In genomic region chr9:57598851-57599563, GRCm38 (mm10) we compare ENCODE assay signal across 13 mouse cellular contexts. TPM values are rescaled to one million over a fixed set of nuclear protein-coding genes. Genes with fewer than 3 reads are reported as not detected.
DNase-seq lines count a peak whose midpoint lies in the region; ATAC-seq lines count a peak whose summit lies in the region.
"Had no signal": no experiment of that assay in that cellular context is flagged by ENCODE, and none has a peak within 500 bp of the region (broad histone marks: within the 10 kb centered on the region; RNA-seq: fewer than 3 reads in every experiment).

No protein-coding gene starts in this region.

- no peak overlapping the region for H3K9ac ChIP-seq in hindbrain, embryonic 16.5 days (ENCODE audit: low read depth, low read length)
- no peak overlapping the region for H3K9ac ChIP-seq in kidney, embryonic 15.5 days
- H3K9ac ChIP-seq in neural tube, embryonic 11.5 days (ENCODE audit: low read length) = no peak overlapping the region
- H3K9ac ChIP-seq: hindbrain, embryonic 15.5 days had no signal

- no peak overlapping the region for H3K4me2 ChIP-seq in hindbrain, embryonic 16.5 days (ENCODE audit: low read length)
- H3K4me2 ChIP-seq in kidney, embryonic 15.5 days = no peak overlapping the region
- no peak overlapping the region for H3K4me2 ChIP-seq in neural tube, embryonic 11.5 days (ENCODE audit: low read depth)
- H3K4me2 ChIP-seq: hindbrain, embryonic 15.5 days had no signal

- no peaks in the 10 kb centered on the region for H3K9me3 ChIP-seq in hindbrain, embryonic 10.5 days
- H3K9me3 ChIP-seq in hindbrain, embryonic 16.5 days (ENCODE audit: control insufficient read depth, low read length) = no peaks in the 10 kb centered on the region
- no peaks in the 10 kb centered on the region for H3K9me3 ChIP-seq in kidney, embryonic 15.5 days (replicated peaks)
- H3K9me3 ChIP-seq in neural tube, embryonic 11.5 days (ENCODE audit: control insufficient read depth, low read length) = no peaks in the 10 kb centered on the region
- H3K9me3 ChIP-seq: hindbrain, embryonic 15.5 days had no signal

- 0 out of 2 replicates have a peak, but pooled peaks cover 3% of the 10 kb centered on the region for H3K27me3 ChIP-seq in hindbrain, embryonic 10.5 days (ENCODE audit: insufficient read depth, poor library complexity, severe bottlenecking)
- no peaks in the 10 kb centered on the region for H3K27me3 ChIP-seq in hindbrain, embryonic 16.5 days (replicated peaks; ENCODE audit: control insufficient read depth, insufficient read depth, low read length)
- peaks cover 3% of the 10 kb centered on the region; the same call in 1 of the 2 replicates for H3K27me3 ChIP-seq in kidney, embryonic 15.5 days
- no peaks in the 10 kb centered on the region for H3K27me3 ChIP-seq in neural tube, embryonic 11.5 days (ENCODE audit: control insufficient read depth, insufficient read depth, low read length)
- H3K27me3 ChIP-seq: hindbrain, embryonic 15.5 days had no signal

- peaks cover 73% of the 10 kb centered on the region for H3K4me1 ChIP-seq in hindbrain, embryonic 10.5 days (replicated peaks)
- peaks cover 5% of the 10 kb centered on the region; the same call in 1 of the 2 replicates for H3K4me1 ChIP-seq in hindbrain, embryonic 16.5 days (ENCODE audit: control insufficient read depth, insufficient read depth, low read depth, low read length)
- H3K4me1 ChIP-seq in kidney, embryonic 15.5 days = peaks cover 42% of the 10 kb centered on the region
- H3K4me1 ChIP-seq in neural tube, embryonic 11.5 days (ENCODE audit: control insufficient read depth, insufficient read depth, low read length) = peaks cover 13% of the 10 kb centered on the region

- peak; percentile 58 for DNase-seq in hindbrain, embryonic 10.5 days (ENCODE audit: low spot score)
- DNase-seq in embryo, embryonic 9.5 days (ENCODE audit: extremely low spot score) = peak; percentile 39
- DNase-seq in neural tube, embryonic 11.5 days (ENCODE audit: low spot score) = no peak
- DNase-seq in ovary, postnatal 10 days (ENCODE audit: low spot score) = no peak
- DNase-seq in right cerebral cortex, postnatal 10 days (ENCODE audit: low spot score in 2 of 2) = no peak
- DNase-seq in natural killer cell, adult 2 months (ENCODE audit: low spot score in 2 of 2) = no peak
- DNase-seq: cerebellum, adult 9-10 months; heart, adult 11 months; liver had no signal

- no peak for ATAC-seq in hindbrain, embryonic 16.5 days
- 0 out of 2 replicates have a peak, but pooled peaks have one; percentile 53 for ATAC-seq in kidney, embryonic 15.5 days (replicated peaks; ENCODE audit: low FRiP score)
- ATAC-seq in neural tube, embryonic 11.5 days (ENCODE audit: insufficient read depth, low FRiP score, low TSS enrichment) = no peak

- H3K4me3 ChIP-seq in hindbrain, embryonic 10.5 days = no peak overlapping the region; the same call in 1 of the 2 replicates
- no peak overlapping the region for H3K4me3 ChIP-seq in hindbrain, embryonic 16.5 days (ENCODE audit: low read length)
- no peak overlapping the region for H3K4me3 ChIP-seq in kidney, embryonic 15.5 days (replicated peaks)
- no peak overlapping the region for H3K4me3 ChIP-seq in neural tube, embryonic 11.5 days (ENCODE audit: low read depth, low read length)
- H3K4me3 ChIP-seq: hindbrain, embryonic 15.5 days had no signal

- 34% methylated on average over 8 of the region's 8 CpGs for WGBS in hindbrain, embryonic 10.5 days
- 43% methylated on average over 8 of the region's 8 CpGs for WGBS in hindbrain, embryonic 16.5 days
- WGBS in kidney, embryonic 15.5 days = 47% methylated on average over 8 of the region's 8 CpGs
- WGBS in neural tube, embryonic 11.5 days = 54% methylated on average over 8 of the region's 8 CpGs

- peaks cover 11% of the 10 kb centered on the region for H3K36me3 ChIP-seq in hindbrain, embryonic 10.5 days
- peaks cover 6% of the 10 kb centered on the region; the same call in 1 of the 2 replicates for H3K36me3 ChIP-seq in hindbrain, embryonic 16.5 days (ENCODE audit: control insufficient read depth, insufficient read depth, low read length)
- H3K36me3 ChIP-seq in kidney, embryonic 15.5 days = peaks cover 18% of the 10 kb centered on the region
- H3K36me3 ChIP-seq in neural tube, embryonic 11.5 days (ENCODE audit: control insufficient read depth, insufficient read depth, low read length) = peaks cover 2% of the 10 kb centered on the region

- peak overlapping the region; percentile 59 for H3K27ac ChIP-seq in hindbrain, embryonic 10.5 days
- H3K27ac ChIP-seq in hindbrain, embryonic 16.5 days (ENCODE audit: low read depth, low read length) = no peak overlapping the region; the same call in 1 of the 2 replicates
- H3K27ac ChIP-seq in kidney, embryonic 15.5 days = no peak overlapping the region
- 0 out of 2 replicates have a peak overlapping the region, but pooled peaks have one; percentile 14 for H3K27ac ChIP-seq in neural tube, embryonic 11.5 days (ENCODE audit: low read depth, low read length)
- H3K27ac ChIP-seq: hindbrain, embryonic 15.5 days had no signal

RNA-seq across cellular contexts. Expression of gene Cplx3, which starts 7.1 kb away (rescaled TPM):
- 0.88 and 2.8 TPM in 2 replicates for polyA plus RNA-seq in hindbrain, embryonic 10.5 days (2016; fragmentation: Nextera tagmentation; extraction: Ambion mirVana)
- 0.18 and 0.49 TPM in 2 replicates for polyA plus RNA-seq in hindbrain, embryonic 16.5 days (2015; fragmentation: Nextera tagmentation; extraction: Ambion mirVana)
- polyA plus RNA-seq in kidney, embryonic 15.5 days (2015; fragmentation: Nextera tagmentation; extraction: Ambion mirVana) = not detected in 2 replicates
- 0.42 TPM in 1 of 2 replicates, not detected in the other for polyA plus RNA-seq in neural tube, embryonic 11.5 days (2014; fragmentation: Nextera tagmentation; extraction: Ambion mirVana)
- polyA plus RNA-seq: stomach, embryonic 14.5 days had no signal

RNA-seq across cellular contexts. Expression of gene Ulk3, which starts 9.8 kb away (rescaled TPM):
- polyA plus RNA-seq in hindbrain, embryonic 10.5 days (2016; fragmentation: Nextera tagmentation; extraction: Ambion mirVana) = 14.2 and 14.6 TPM in 2 replicates
- polyA plus RNA-seq in hindbrain, embryonic 16.5 days (2015; fragmentation: Nextera tagmentation; extraction: Ambion mirVana) = 32.0 and 33.9 TPM in 2 replicates
- 16.9 and 18.8 TPM in 2 replicates for polyA plus RNA-seq in kidney, embryonic 15.5 days (2015; fragmentation: Nextera tagmentation; extraction: Ambion mirVana)
- polyA plus RNA-seq in neural tube, embryonic 11.5 days (2014; fragmentation: Nextera tagmentation; extraction: Ambion mirVana) = 7.3 and 10.9 TPM in 2 replicates

RNA-seq across cellular contexts. Expression of gene Lman1l, which starts 21.6 kb away (rescaled TPM):
- polyA plus RNA-seq in hindbrain, embryonic 10.5 days (2016; fragmentation: Nextera tagmentation; extraction: Ambion mirVana) = not detected in 2 replicates
- polyA plus RNA-seq in hindbrain, embryonic 16.5 days (2015; fragmentation: Nextera tagmentation; extraction: Ambion mirVana) = not detected in 2 replicates
- not detected in 2 replicates for polyA plus RNA-seq in kidney, embryonic 15.5 days (2015; fragmentation: Nextera tagmentation; extraction: Ambion mirVana)
- not detected in 2 replicates for polyA plus RNA-seq in neural tube, embryonic 11.5 days (2014; fragmentation: Nextera tagmentation; extraction: Ambion mirVana)
- polyA plus RNA-seq: hindbrain, embryonic 15.5 days; stomach, embryonic 14.5 days had no signal

RNA-seq across cellular contexts. Expression of gene Scamp2, which starts 38.3 kb away (rescaled TPM):
- 50.7 and 59.7 TPM in 2 replicates for polyA plus RNA-seq in hindbrain, embryonic 10.5 days (2016; fragmentation: Nextera tagmentation; extraction: Ambion mirVana)
- polyA plus RNA-seq in hindbrain, embryonic 16.5 days (2015; fragmentation: Nextera tagmentation; extraction: Ambion mirVana) = 49.4 and 50.1 TPM in 2 replicates
- polyA plus RNA-seq in kidney, embryonic 15.5 days (2015; fragmentation: Nextera tagmentation; extraction: Ambion mirVana) = 74.5 and 85.5 TPM in 2 replicates
- 56.7 and 59.6 TPM in 2 replicates for polyA plus RNA-seq in neural tube, embryonic 11.5 days (2014; fragmentation: Nextera tagmentation; extraction: Ambion mirVana)

RNA-seq across cellular contexts. Expression of gene Mpi, which starts 46.4 kb away (rescaled TPM):
- polyA plus RNA-seq in hindbrain, embryonic 10.5 days (2016; fragmentation: Nextera tagmentation; extraction: Ambion mirVana) = 61.7 and 74.1 TPM in 2 replicates
- 75.3 and 80.5 TPM in 2 replicates for polyA plus RNA-seq in hindbrain, embryonic 16.5 days (2015; fragmentation: Nextera tagmentation; extraction: Ambion mirVana)
- 51.9 and 53.3 TPM in 2 replicates for polyA plus RNA-seq in kidney, embryonic 15.5 days (2015; fragmentation: Nextera tagmentation; extraction: Ambion mirVana)
- 52.8 and 53.0 TPM in 2 replicates for polyA plus RNA-seq in neural tube, embryonic 11.5 days (2014; fragmentation: Nextera tagmentation; extraction: Ambion mirVana)

Comparison
In these comparisons a context has a peak if more than half of its experiments do, and no peak if none do; other contexts are left out.
1. H3K27ac ChIP-seq: peak in hindbrain, embryonic 10.5 days (single experiment) and neural tube, embryonic 11.5 days (single experiment); none in hindbrain, embryonic 16.5 days (single experiment) and kidney, embryonic 15.5 days (single experiment).
2. DNase-seq: peak in hindbrain, embryonic 10.5 days (single experiment) and embryo, embryonic 9.5 days (single experiment); none in neural tube, embryonic 11.5 days (single experiment), ovary, postnatal 10 days (single experiment), right cerebral cortex, postnatal 10 days (0 of 2) and natural killer cell, adult 2 months (0 of 2).